Mouse (Mus musculus): ENCODE measurements around the gene Xpnpep2. TPM values are rescaled to one million over a fixed set of nuclear protein-coding genes. Genes with fewer than 3 reads are reported as not detected.

Gene Xpnpep2
- total and polyA plus RNA-seq, 2 experiments from 2014 or later = 0.66 TPM; not detected in 1

DNA sequence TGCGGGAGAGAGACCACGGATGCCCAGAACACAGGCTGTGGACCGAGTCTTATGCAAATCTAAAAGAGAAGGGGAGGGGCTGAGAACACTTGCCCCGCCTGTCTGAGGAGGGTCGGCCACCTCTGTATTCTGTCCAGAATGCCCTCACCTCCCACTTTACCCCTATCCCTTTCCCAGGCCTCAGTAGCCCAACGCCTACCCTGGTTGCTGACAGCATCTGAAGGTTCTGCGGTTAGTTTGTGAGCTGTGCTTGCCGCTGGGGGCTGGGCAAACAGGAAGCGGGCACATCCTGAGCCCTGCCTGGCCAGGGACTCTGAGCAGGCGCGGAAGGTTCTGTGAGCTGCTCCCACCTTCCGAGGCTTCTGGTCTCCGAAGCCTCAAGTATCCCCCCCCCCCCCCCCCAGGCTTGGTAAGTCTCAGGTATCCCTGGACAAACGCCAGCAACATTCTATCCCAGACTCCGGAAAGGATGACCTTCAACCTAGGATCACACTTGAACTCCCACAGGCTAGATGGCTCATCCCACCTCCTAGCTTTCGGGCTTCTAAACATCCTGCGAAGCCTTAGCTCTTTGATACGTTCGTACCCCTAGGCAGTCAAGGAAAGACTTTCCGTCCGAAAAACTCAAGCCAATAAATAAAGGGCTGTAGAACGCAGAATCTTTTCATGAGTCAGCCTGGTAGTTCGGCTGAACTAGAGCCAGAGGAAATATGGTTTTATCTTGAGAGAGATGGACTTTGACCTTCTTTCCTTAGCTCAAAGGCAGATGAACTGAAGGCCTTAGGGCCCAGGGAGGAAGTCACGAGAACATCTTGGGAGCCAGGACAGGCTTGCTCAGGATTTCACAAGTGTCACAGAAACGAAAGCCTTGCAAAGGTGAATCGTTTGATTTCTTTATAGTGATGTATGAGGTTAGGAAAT is 35.1 kb downstream of the Xpnpep2 start:
- H3K27ac ChIP-seq (ENCODE audit: low read depth) = peak overlapping the region; percentile 38; the same call in 1 of the 2 replicates
- peak overlapping the region; percentile 45 for H3K4me2 ChIP-seq (ENCODE audit: low read depth, low read length)
- no peak for TF ChIP-seq CTCF (IDR thresholded peaks at IDR 0.05; ENCODE audit: low read depth)
- no peak for TF ChIP-seq EP300 (IDR thresholded peaks at IDR 0.05; ENCODE audit: low read depth)
- no peak for ATAC-seq (ENCODE audit: insufficient read depth, low read depth)
- 39% methylated on average over 24 of the region's 26 CpGs for WGBS
- H3K4me3 ChIP-seq (ENCODE audit: low read depth, low read length) = peak overlapping the region; percentile 23
- H3K36me3 ChIP-seq (replicated peaks; ENCODE audit: control insufficient read depth, insufficient read depth, low read length) = no peaks in the 10 kb centered on the region
- H3K4me1 ChIP-seq (ENCODE audit: control insufficient read depth, insufficient read depth) = no peaks in the 10 kb centered on the region; the same call in 1 of the 2 replicates
- no peaks in the 10 kb centered on the region for H3K27me3 ChIP-seq (ENCODE audit: control insufficient read depth, insufficient read depth, low read length)
- DNase-seq (ENCODE audit: low spot score) = no peak
- peak overlapping the region; percentile 5; the same call in 1 of the 2 replicates for H3K9ac ChIP-seq (replicated peaks; ENCODE audit: low read depth, low read length)
- no peaks in the 10 kb centered on the region for H3K9me3 ChIP-seq (replicated peaks; ENCODE audit: control insufficient read depth, low read length)

DNA sequence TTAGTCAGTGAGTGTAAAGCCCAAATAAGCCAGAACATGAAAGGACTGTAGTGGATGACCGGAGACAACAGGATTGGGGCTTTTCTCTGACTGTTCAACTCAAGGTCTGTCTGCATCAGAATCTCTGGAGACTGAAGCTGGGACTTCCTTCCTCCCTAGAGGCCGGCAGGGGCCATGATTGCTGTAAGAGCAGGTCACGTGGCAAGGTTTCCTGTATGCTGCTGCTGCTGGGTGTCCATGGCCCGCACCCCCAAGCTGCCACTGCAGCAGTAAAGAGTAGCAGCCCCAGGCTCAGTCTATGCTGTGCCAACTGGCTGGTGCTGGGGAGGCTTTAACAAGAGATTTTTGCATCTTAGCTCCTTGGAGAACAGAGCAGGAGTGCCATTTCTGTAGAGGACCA is 37.7 kb downstream of the Xpnpep2 start, which contains the start of gene Sash3:
Sash3 (plus strand) TSS at position 175 of the 400 bp plus-strand sequence.
- Histone ChIP-seq H3K27me3 (ENCODE audit: control insufficient read depth, insufficient read depth, low read length) (no peaks in the 10 kb centered on the region), H3K9ac (replicated peaks; ENCODE audit: low read depth, low read length) (no peak within 1 kb of the TSS), H3K4me2 (ENCODE audit: low read depth, low read length) (no peak within 1 kb of the TSS), H3K4me3 (ENCODE audit: low read depth, low read length) (peak within 1 kb of the TSS; percentile 18; the same call in 1 of the 2 replicates), H3K9me3 (replicated peaks; ENCODE audit: control insufficient read depth, low read length) (no peaks in the 10 kb centered on the region), H3K27ac (ENCODE audit: low read depth) (0 out of 2 replicates have a peak within 1 kb of the TSS, but pooled peaks have one; percentile 7), H3K4me1 (ENCODE audit: control insufficient read depth, insufficient read depth) (no peaks in the 10 kb centered on the region), H3K36me3 (replicated peaks; ENCODE audit: control insufficient read depth, insufficient read depth, low read length) (no peaks in the 10 kb centered on the region)
- no peak for ATAC-seq (ENCODE audit: insufficient read depth, low read depth)
- 65% methylated on average over 4 of the region's 4 CpGs for WGBS
- no peak for DNase-seq (ENCODE audit: low spot score)
- TF ChIP-seq CTCF (IDR thresholded peaks at IDR 0.05; ENCODE audit: low read depth) (no peak), EP300 (IDR thresholded peaks at IDR 0.05; ENCODE audit: low read depth) (no peak)

- ATAC-seq (ENCODE audit: insufficient read depth, low read depth) (no peak), DNase-seq (ENCODE audit: low spot score) (no peak)
- Histone ChIP-seq H3K9ac (replicated peaks; ENCODE audit: low read depth, low read length) (no peak overlapping the region), H3K27me3 (ENCODE audit: control insufficient read depth, insufficient read depth, low read length) (no peaks in the 10 kb centered on the region), H3K4me3 (ENCODE audit: low read depth, low read length) (peak overlapping the region; percentile 18; the same call in 1 of the 2 replicates), H3K36me3 (replicated peaks; ENCODE audit: control insufficient read depth, insufficient read depth, low read length) (no peaks in the 10 kb centered on the region), H3K4me2 (ENCODE audit: low read depth, low read length) (no peak overlapping the region), H3K9me3 (replicated peaks; ENCODE audit: control insufficient read depth, low read length) (no peaks in the 10 kb centered on the region), H3K27ac (ENCODE audit: low read depth) (0 out of 2 replicates have a peak overlapping the region, but pooled peaks have one; percentile 7), H3K4me1 (ENCODE audit: control insufficient read depth, insufficient read depth) (no peaks in the 10 kb centered on the region)
- TF ChIP-seq EP300 (IDR thresholded peaks at IDR 0.05; ENCODE audit: low read depth) (no peak), CTCF (IDR thresholded peaks at IDR 0.05; ENCODE audit: low read depth) (no peak)
- WGBS = 55% methylated on average over 2 of the region's 2 CpGs
Measured at GRCm38 (mm10) chrX:48147226-48147625, 38.7 kb downstream of the Xpnpep2 start.

DNA sequence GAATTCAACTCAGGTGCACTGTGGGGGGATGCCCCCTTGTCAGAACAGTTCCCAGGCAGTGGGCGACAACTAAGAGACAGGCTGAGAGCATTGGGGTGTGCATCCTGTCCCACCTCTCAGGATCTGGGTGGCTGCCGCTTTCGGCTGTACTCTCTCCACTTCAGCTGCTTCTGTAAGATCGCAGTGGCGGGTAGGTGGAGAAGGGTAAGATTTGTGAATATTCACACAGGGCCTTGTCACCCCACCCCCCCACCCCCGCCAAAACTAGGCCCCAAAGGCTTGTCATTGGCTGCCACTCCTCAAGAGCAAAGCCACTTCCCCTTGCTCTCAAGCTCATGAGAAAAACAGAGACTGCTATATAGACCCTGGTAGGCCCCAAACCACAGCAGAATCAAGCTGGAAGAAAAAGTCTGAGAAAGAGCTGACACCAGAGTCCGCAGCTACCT is 39.2 kb downstream of the Xpnpep2 start:
- Histone ChIP-seq H3K4me2 (ENCODE audit: low read depth, low read length) (no peak overlapping the region), H3K9ac (replicated peaks; ENCODE audit: low read depth, low read length) (no peak overlapping the region), H3K27ac (ENCODE audit: low read depth) (no peak overlapping the region), H3K4me1 (ENCODE audit: control insufficient read depth, insufficient read depth) (no peaks in the 10 kb centered on the region), H3K4me3 (ENCODE audit: low read depth, low read length) (peak overlapping the region; percentile 4; the same call in 1 of the 2 replicates), H3K27me3 (ENCODE audit: control insufficient read depth, insufficient read depth, low read length) (no peaks in the 10 kb centered on the region), H3K9me3 (replicated peaks; ENCODE audit: control insufficient read depth, low read length) (no peaks in the 10 kb centered on the region), H3K36me3 (replicated peaks; ENCODE audit: control insufficient read depth, insufficient read depth, low read length) (no peaks in the 10 kb centered on the region)
- no peak for DNase-seq (ENCODE audit: low spot score)
- no peak for ATAC-seq (ENCODE audit: insufficient read depth, low read depth)
- WGBS = 73% methylated on average over 7 of the region's 7 CpGs
- no peak for TF ChIP-seq CTCF (IDR thresholded peaks at IDR 0.05; ENCODE audit: low read depth)
- no peak for TF ChIP-seq EP300 (IDR thresholded peaks at IDR 0.05; ENCODE audit: low read depth)

DNA sequence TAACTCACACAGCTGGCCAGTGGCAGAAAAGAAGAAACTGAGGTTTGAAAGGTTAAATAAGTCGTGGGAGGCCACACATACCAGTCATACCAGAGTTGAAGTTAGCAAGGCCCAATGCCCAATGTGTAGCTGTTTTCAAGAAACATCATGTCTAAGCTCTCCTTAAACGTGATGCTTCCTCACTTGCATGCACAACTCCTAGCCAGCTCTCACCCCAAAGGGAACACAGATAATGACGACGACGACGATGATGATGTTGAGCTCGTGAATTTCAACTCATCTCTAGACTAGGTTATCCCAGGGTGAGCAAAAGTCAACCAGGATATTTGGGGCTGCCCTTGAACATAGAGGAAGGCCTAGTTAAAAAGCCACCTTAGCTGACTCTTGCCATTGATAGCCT is 43.6 kb downstream of the Xpnpep2 start:
- ATAC-seq (ENCODE audit: insufficient read depth, low read depth) = no peak
- Histone ChIP-seq H3K9ac (replicated peaks; ENCODE audit: low read depth, low read length) (no peak overlapping the region), H3K4me3 (ENCODE audit: low read depth, low read length) (no peak overlapping the region), H3K27ac (ENCODE audit: low read depth) (no peak overlapping the region), H3K4me1 (ENCODE audit: control insufficient read depth, insufficient read depth) (no peaks in the 10 kb centered on the region), H3K27me3 (ENCODE audit: control insufficient read depth, insufficient read depth, low read length) (no peaks in the 10 kb centered on the region), H3K9me3 (replicated peaks; ENCODE audit: control insufficient read depth, low read length) (no peaks in the 10 kb centered on the region), H3K36me3 (replicated peaks; ENCODE audit: control insufficient read depth, insufficient read depth, low read length) (no peaks in the 10 kb centered on the region), H3K4me2 (ENCODE audit: low read depth, low read length) (no peak overlapping the region)
- TF ChIP-seq EP300 (IDR thresholded peaks at IDR 0.05; ENCODE audit: low read depth) (no peak), CTCF (IDR thresholded peaks at IDR 0.05; ENCODE audit: low read depth) (no peak)
- 66% methylated on average over 7 of the region's 7 CpGs for WGBS
- no peak for DNase-seq (ENCODE audit: low spot score)

All from heart, postnatal 0 days (tissue).